Mouse (Mus musculus) cerebellum, postnatal 25 days (tissue): ENCODE measurements at regions not wholly inside any gene's neighbourhood (a gene's known extent, or its start where the extent isn't known, plus 50 kb on each side); places are given as distances from the start of the nearest gene placed in this dataset.
"Not testable (repeated sequence)": the region's sequence is repeated elsewhere in the genome, so short reads cannot be mapped to it uniquely, and the experiment has no call there.

ENCODE experiments used
- DNase-seq, 2 experiments: peaks; one replicate each; pipeline ENCODE4 v3.0.0; 2021; ENCODE audit warnings: mixed read lengths in 2 of 2

- DNase-seq = no peak
Measured at GRCm38 (mm10) chr15:3685254-3685653, 102.0 kb upstream of the Ghr start.

GRCm38 (mm10) chr15:3677026-3677425 lies 93.7 kb upstream of the Ghr start:
- not testable (repeated sequence) for DNase-seq

- no peak for DNase-seq
Measured at GRCm38 (mm10) chr15:3672586-3672985, 89.3 kb upstream of the Ghr start.

- DNase-seq = no peak
Measured at GRCm38 (mm10) chr15:3671169-3671568, 87.9 kb upstream of the Ghr start.

- DNase-seq = no peak
Measured at GRCm38 (mm10) chr15:3669411-3669810, 86.1 kb upstream of the Ghr start.

GRCm38 (mm10) chr15:3668863-3669262 lies 85.6 kb upstream of the Ghr start:
- DNase-seq = no peak

- DNase-seq = no peak
Measured at GRCm38 (mm10) chr15:3648741-3649140, 65.4 kb upstream of the Ghr start.

- no peak for DNase-seq
Measured at GRCm38 (mm10) chr15:3640091-3640490, 56.8 kb upstream of the Ghr start.
